Comparison of ENCODE assay signal across 9 mouse cellular contexts in genomic region chr12:42137764-42138163, GRCm38 (mm10).
DNase-seq lines count a peak whose midpoint lies in the region; ATAC-seq lines count a peak whose summit lies in the region.
"Had no signal": no experiment of that assay in that cellular context is flagged by ENCODE, and none has a peak within 500 bp of the region (broad histone marks: within the 10 kb centered on the region; RNA-seq: fewer than 3 reads in every experiment).

No protein-coding gene starts in this region.

- H3K9ac ChIP-seq in midbrain, embryonic 13.5 days (replicated peaks), result no peak overlapping the region
- no peak overlapping the region for H3K9ac ChIP-seq in midbrain, embryonic 16.5 days (ENCODE audit: low read depth, low read length)
- no peak overlapping the region for H3K9ac ChIP-seq in forebrain, embryonic 15.5 days (replicated peaks)
- no peak overlapping the region for H3K9ac ChIP-seq in midbrain, embryonic 14.5 days (replicated peaks; ENCODE audit: low read length)
- H3K9ac ChIP-seq: kidney, embryonic 15.5 days; lung, embryonic 15.5 days had no signal

- peaks cover 10% of the 10 kb centered on the region; the same call in 1 of the 2 replicates for H3K4me1 ChIP-seq in midbrain, embryonic 13.5 days (replicated peaks)
- no peaks in the 10 kb centered on the region for H3K4me1 ChIP-seq in midbrain, embryonic 16.5 days (ENCODE audit: control insufficient read depth, insufficient read depth, low read length)
- H3K4me1 ChIP-seq in forebrain, embryonic 15.5 days, result peaks cover 18% of the 10 kb centered on the region
- H3K4me1 ChIP-seq in midbrain, embryonic 14.5 days (ENCODE audit: control insufficient read depth, insufficient read depth, low read length), result peaks cover 4% of the 10 kb centered on the region; the same call in 1 of the 2 replicates
- H3K4me1 ChIP-seq: kidney, embryonic 15.5 days; lung, embryonic 15.5 days had no signal

- H3K4me3 ChIP-seq in midbrain, embryonic 13.5 days (replicated peaks), result no peak overlapping the region
- H3K4me3 ChIP-seq in midbrain, embryonic 16.5 days (ENCODE audit: low read depth, low read length), result no peak overlapping the region
- H3K4me3 ChIP-seq in forebrain, embryonic 15.5 days, result no peak overlapping the region
- no peak overlapping the region for H3K4me3 ChIP-seq in midbrain, embryonic 14.5 days (replicated peaks; ENCODE audit: low read depth, low read length)
- H3K4me3 ChIP-seq: kidney, embryonic 15.5 days; lung, embryonic 15.5 days had no signal

- H3K27ac ChIP-seq in midbrain, embryonic 13.5 days, result no peak overlapping the region
- H3K27ac ChIP-seq in midbrain, embryonic 16.5 days (ENCODE audit: low read length), result no peak overlapping the region
- peak overlapping the region; percentile 70 for H3K27ac ChIP-seq in forebrain, embryonic 15.5 days (replicated peaks)
- 0 out of 2 replicates have a peak overlapping the region, but pooled peaks have one; percentile 63 for H3K27ac ChIP-seq in midbrain, embryonic 14.5 days (replicated peaks; ENCODE audit: low read depth, low read length)
- H3K27ac ChIP-seq: kidney, embryonic 15.5 days; lung, embryonic 15.5 days had no signal

- no peaks in the 10 kb centered on the region for H3K36me3 ChIP-seq in midbrain, embryonic 13.5 days
- H3K36me3 ChIP-seq in midbrain, embryonic 16.5 days (ENCODE audit: control insufficient read depth, insufficient read depth, low read length), result no peaks in the 10 kb centered on the region
- H3K36me3 ChIP-seq in forebrain, embryonic 15.5 days, result no peaks in the 10 kb centered on the region
- H3K36me3 ChIP-seq in midbrain, embryonic 14.5 days (ENCODE audit: control insufficient read depth, insufficient read depth, low read length), result no peaks in the 10 kb centered on the region
- H3K36me3 ChIP-seq: kidney, embryonic 15.5 days; lung, embryonic 15.5 days had no signal

- 0 out of 2 replicates have a peak, but pooled peaks have one; percentile 37 for ATAC-seq in midbrain, embryonic 13.5 days
- ATAC-seq in midbrain, embryonic 16.5 days, result no peak
- peak; percentile 89 for ATAC-seq in forebrain, embryonic 15.5 days (replicated peaks)
- peak; percentile 41; the same call in 1 of the 2 replicates for ATAC-seq in midbrain, embryonic 14.5 days (ENCODE audit: low FRiP score, low TSS enrichment)

- no peaks in the 10 kb centered on the region for H3K9me3 ChIP-seq in midbrain, embryonic 13.5 days
- no peaks in the 10 kb centered on the region for H3K9me3 ChIP-seq in midbrain, embryonic 16.5 days (replicated peaks; ENCODE audit: control insufficient read depth, low read length, poor library complexity, severe bottlenecking)
- no peaks in the 10 kb centered on the region for H3K9me3 ChIP-seq in forebrain, embryonic 15.5 days
- peaks cover 4% of the 10 kb centered on the region; the same call in 1 of the 2 replicates for H3K9me3 ChIP-seq in midbrain, embryonic 14.5 days (ENCODE audit: control insufficient read depth, low read length)
- H3K9me3 ChIP-seq: kidney, embryonic 15.5 days; lung, embryonic 15.5 days had no signal

- DNase-seq in cerebellum, adult 8-10 months, result peak; percentile 16
- peak; percentile 75 for DNase-seq in midbrain, embryonic 14.5 days
- no peak for DNase-seq in lung, adult 18-20 months
- DNase-seq in thymus, postnatal 4 days, result no peak

- no peak overlapping the region for H3K4me2 ChIP-seq in midbrain, embryonic 13.5 days (replicated peaks)
- no peak overlapping the region for H3K4me2 ChIP-seq in midbrain, embryonic 16.5 days (ENCODE audit: low read length)
- no peak overlapping the region for H3K4me2 ChIP-seq in forebrain, embryonic 15.5 days (replicated peaks)
- no peak overlapping the region for H3K4me2 ChIP-seq in midbrain, embryonic 14.5 days (ENCODE audit: low read length)
- H3K4me2 ChIP-seq: kidney, embryonic 15.5 days; lung, embryonic 15.5 days had no signal

- H3K27me3 ChIP-seq in midbrain, embryonic 13.5 days, result no peaks in the 10 kb centered on the region
- H3K27me3 ChIP-seq in midbrain, embryonic 16.5 days (ENCODE audit: control insufficient read depth, insufficient read depth, low read depth, low read length), result no peaks in the 10 kb centered on the region
- H3K27me3 ChIP-seq in forebrain, embryonic 15.5 days, result no peaks in the 10 kb centered on the region
- no peaks in the 10 kb centered on the region for H3K27me3 ChIP-seq in midbrain, embryonic 14.5 days (ENCODE audit: control insufficient read depth, insufficient read depth, low read length)
- H3K27me3 ChIP-seq: kidney, embryonic 15.5 days; lung, embryonic 15.5 days had no signal

- 9% methylated on average over 5 of the region's 5 CpGs for WGBS in midbrain, embryonic 13.5 days
- WGBS in midbrain, embryonic 16.5 days, result 9% methylated on average over 5 of the region's 5 CpGs
- 2% methylated on average over 5 of the region's 5 CpGs for WGBS in forebrain, embryonic 15.5 days
- 13% methylated on average over 5 of the region's 5 CpGs for WGBS in midbrain, embryonic 14.5 days

Comparison
In these comparisons a context has a peak if more than half of its experiments do, and no peak if none do; other contexts are left out.
1. H3K27ac ChIP-seq: peak in forebrain, embryonic 15.5 days (single experiment) and midbrain, embryonic 14.5 days (single experiment); none in midbrain, embryonic 13.5 days (single experiment) and midbrain, embryonic 16.5 days (single experiment).
2. DNase-seq: peak in cerebellum, adult 8-10 months (single experiment) and midbrain, embryonic 14.5 days (single experiment); none in lung, adult 18-20 months (0 of 2) and thymus, postnatal 4 days (single experiment).